Mouse (Mus musculus) lung, postnatal 14 days (tissue): Measurements from ENCODE around the gene Ddx27.

Experiments
- DNase-seq: peaks from one replicate; pipeline ENCODE4 v3.0.0; 2021

Ddx27 gene

GRCm38 (mm10) chr2:167063906-167064496 is 49.0 kb downstream of the Ddx27 start:
- no peak for DNase-seq

DNA sequence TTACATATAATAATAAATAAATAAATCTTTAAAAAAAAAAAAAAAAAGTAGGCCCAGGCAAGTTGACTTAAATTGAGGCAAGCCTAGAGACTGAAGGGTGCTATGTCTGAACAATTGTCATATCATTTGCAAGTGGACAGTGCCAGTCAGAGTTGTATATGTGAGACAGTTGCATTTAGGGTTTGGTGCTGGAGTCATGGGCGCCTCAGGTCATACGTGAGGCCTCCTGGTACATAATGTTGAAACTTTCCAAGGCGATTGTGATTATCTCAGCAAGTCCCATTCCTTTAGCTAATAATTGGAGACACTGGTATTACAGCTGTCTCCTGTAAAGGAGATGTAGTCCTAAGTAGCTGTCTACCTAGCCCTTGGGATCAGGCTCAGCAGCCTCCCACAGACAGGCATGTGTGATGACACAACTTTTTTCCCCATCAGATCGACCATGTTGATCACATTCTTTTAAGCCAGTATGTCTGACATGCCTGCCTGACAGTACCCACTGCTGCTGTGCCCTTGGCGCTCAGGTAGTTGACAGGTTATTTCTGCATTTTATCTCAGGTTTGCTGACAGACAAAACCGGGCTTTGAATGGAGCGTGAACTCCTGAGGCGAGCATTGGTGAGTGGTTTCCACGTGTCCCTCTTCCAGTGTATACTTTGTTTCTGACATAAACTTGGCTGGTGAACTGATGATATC is 49.8 kb downstream of the Ddx27 start:
- DNase-seq, result no peak

DNA sequence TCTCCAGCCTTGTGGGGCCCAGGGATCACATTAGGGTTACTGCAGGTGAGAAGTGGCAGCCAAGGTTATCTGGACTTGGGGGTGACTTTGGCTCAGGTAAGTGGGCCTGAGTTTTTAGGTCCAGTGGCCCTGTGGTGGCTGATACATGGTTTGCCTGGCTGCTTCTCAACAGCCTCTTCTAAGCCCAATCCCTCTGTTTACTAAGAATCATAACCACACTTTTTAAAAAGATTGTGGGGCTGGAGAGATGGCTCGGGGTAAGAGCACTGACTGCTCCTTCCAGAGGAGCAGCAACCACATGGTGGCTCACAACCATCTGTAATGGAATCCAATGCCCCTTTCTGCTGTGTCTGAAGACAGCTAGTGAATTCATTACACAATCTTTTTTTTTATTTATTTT is 51.0 kb downstream of the Ddx27 start:
- DNase-seq, result no peak

DNA sequence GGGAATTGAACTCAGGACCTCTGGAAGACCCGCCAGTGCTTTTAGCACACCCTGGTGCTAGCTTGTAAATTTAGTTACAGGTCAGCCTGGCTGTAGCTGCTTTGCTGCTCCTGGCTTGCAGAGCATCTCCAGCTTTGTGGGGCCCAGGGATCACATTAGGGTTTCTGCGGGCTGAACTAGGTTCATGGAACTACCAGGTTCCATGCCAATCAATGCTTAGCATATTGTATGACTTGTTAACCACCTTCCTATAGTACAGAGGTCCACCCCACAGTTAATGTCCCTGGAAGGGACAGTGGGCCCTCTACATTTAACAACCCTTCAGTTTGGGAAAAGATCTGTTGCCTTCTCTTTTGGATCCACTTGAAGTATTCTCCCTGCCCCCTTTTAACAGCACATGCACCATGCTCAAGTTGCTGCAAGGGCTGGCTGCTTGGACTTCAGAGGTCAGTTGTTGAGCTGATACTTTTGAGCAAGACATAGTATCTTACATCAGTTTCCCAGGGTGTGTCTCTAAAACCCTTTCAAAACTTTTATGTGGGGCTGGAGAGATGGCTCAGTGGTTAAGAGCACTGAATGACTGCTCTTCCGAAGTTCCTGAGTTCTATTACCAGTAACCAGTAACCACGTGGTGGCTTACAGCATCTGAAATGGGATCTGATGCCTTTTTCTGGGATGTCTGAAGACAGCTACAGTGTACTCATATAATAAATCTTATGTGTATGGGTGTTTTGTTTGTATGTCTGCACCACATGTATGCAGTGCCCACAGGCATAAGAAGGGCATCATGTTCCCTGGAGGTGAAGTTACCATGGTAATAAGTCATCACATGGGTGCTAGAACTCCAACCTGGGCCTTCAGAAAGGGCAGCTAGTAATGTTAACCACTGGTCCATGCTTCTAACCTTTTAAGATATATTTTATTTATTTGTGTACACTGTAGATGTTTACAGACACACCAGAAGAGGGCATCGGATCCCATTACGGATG is 51.8 kb downstream of the Ddx27 start:
- no peak for DNase-seq

GRCm38 (mm10) chr2:167067575-167067974 is 52.6 kb downstream of the Ddx27 start:
- no peak for DNase-seq

DNA sequence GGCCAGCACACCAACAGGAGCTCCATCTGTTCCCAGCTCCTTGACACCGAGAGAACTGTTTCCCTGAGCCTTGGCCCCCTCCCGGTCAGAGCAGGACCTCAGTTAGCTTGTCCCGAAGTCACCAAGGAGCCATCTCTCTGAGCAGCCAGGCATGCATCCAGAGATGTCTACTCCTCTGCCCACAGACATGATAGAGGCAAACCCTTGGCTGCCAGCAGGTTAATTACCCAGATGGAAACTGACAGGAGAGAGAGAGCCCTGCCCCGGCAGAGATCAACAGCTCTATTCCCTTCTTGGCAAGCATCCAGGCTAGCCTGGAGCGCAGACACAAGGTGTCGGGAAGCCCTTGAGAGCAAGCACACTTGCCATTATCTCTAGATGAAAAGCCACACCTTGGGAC is 55.3 kb downstream of the Ddx27 start:
- DNase-seq, result no peak

DNA sequence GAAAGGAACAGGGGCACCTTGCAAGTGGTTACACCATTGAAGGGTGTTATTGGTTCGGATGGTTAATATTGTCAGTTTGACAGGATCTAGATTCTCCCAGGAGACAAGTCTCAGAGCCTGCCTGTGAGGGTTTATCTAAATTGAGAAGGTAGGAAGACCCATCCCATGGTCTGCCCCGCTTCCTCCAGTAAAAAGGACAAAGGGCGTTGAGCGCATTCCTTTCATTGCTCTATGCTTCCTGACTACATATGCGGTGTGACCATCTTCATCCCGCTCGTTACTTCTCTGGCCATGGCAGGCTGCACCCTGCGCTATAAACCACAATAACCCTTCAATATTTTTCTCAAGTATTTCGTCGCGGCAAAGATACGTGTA is 56.3 kb downstream of the Ddx27 start:
- DNase-seq, result no peak

GRCm38 (mm10) chr2:167071641-167072601 is 56.9 kb downstream of the Ddx27 start:
- peak; percentile 98 for DNase-seq

- DNase-seq, result no peak
Observed at GRCm38 (mm10) chr2:167074587-167074986, 59.6 kb downstream of the Ddx27 start.

- DNase-seq, result no peak
Observed at GRCm38 (mm10) chr2:167076352-167076751, 61.4 kb downstream of the Ddx27 start.

DNA sequence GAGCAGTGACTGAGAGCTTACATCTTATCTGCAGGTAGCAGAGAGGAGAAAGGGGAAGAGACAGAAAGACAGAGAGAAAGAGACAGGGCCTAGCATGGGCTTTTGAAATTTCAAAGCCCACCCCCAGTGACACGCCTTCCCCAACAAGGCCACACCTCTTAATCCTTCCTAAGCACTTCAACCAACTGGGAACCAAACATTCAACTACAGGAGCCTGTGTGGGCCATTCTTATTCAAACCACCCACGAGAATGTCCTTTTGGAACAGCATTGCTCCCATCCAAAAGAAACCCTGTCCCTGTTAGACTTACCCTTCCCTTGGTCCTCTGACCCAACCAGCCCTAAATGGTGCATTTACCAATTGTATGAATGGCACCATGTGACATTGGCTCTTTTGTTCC is 61.8 kb downstream of the Ddx27 start:
- DNase-seq, result no peak

GRCm38 (mm10) chr2:167077199-167077962 is 62.4 kb downstream of the Ddx27 start:
- no peak for DNase-seq

DNA sequence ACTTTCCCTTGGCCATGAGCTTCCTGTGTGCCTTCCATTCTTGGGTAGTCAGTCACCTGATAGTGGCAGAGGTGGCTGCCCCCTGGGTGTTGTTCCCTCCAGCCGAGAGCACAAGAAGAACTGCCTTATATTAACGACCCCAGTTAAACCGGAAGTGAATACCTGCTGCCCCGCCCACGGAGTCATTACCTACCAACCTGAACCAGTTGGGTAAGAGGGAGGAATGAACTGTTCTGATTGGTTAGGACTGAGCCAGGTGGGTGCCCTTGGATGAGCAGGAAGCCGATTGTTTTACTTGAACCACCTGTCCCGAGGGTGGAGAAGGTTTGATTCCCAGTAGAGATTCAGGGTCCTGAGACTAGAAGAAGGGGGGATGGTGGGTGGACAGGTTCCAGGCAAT is 63.5 kb downstream of the Ddx27 start:
- no peak for DNase-seq

- no peak for DNase-seq
Observed at GRCm38 (mm10) chr2:167078931-167079495, 64.0 kb downstream of the Ddx27 start.

GRCm38 (mm10) chr2:167079535-167080257 is 64.7 kb downstream of the Ddx27 start:
- peak; percentile 29 for DNase-seq

- no peak for DNase-seq
Observed at GRCm38 (mm10) chr2:167080387-167080786, 65.4 kb downstream of the Ddx27 start.

DNA sequence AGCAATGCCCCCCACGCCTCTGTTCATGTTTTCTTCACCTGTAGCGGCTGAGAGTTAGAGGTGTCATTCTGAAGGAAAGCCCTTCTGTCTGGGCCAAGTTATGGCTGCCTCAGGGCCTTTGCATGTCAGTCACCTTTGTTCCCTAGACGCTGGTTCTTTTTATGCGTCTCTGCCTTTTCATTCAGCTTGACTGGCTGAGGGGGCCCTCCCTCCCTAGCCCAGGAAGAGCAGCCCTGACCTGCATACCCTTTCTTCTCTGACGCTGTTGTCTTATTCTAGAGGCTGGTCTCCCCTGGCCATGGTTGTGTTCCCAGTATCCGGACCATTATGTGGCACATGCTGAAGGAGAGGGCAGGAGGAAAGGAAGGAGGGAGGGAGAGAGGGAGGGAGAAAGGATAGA is 66.1 kb downstream of the Ddx27 start:
- DNase-seq, result no peak

- DNase-seq, result no peak
Observed at GRCm38 (mm10) chr2:167081639-167082038, 66.6 kb downstream of the Ddx27 start.
